Mouse (Mus musculus) bone marrow macrophage, adult 2 months (primary cell): Measurements from ENCODE around the gene Hsf4.

Source experiments
- CTCF ChIP-seq: IDR thresholded peaks from 2 replicates; pipeline ENCODE4 v1.5.1; 2012; ENCODE audit warnings: low read depth, mild to moderate bottlenecking, low read length, moderate library complexity
- POLR2A ChIP-seq: IDR thresholded peaks from 2 replicates; pipeline ENCODE4 v1.6.1; 2012; ENCODE audit warnings: mild to moderate bottlenecking, low read depth, low read length, borderline replicate concordance

DNA sequence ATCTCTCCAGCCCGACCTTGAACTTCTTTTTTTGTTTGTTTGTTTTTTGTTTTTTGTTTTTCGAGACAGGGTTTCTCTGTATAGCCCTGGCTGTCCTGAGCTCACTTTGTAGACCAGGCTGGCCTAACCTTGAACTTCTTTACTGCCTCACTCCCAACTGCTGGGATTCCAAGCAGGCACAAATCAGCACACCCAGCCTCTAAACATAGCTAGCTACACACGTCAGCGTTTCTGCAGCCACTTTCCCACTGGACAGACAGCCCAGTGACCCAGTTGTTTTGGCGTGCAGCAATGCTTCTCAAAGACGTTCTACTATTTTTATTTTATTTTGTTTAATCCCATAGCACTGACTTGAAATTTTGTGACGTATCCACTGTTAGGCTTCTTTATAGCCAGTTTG is 45.8 kb upstream of the Hsf4 start:
- no peak for TF ChIP-seq POLR2A
- TF ChIP-seq CTCF: no peak
